Mouse (Mus musculus) CH12.LX (cell line): Measurements from ENCODE around the gene Gm1673.

ENCODE experiments used
- CTCF ChIP-seq, 2 experiments: IDR thresholded peaks in 1 of 2; conservative IDR thresholded peaks in 1 of 2; 2 replicates each; pipeline ENCODE4 v1.5.1; 2011 to 2012; ENCODE audit warnings: low read depth in 2 of 2, low read length in 2 of 2, improper control_type of control experiment in 1 of 2, inconsistent platforms in 1 of 2, mild to moderate bottlenecking in 1 of 2, moderate library complexity in 1 of 2
- ELF1 ChIP-seq: IDR thresholded peaks from 2 replicates; pipeline ENCODE4 v1.6.1; 2014; ENCODE audit warnings: low read depth, mild to moderate bottlenecking, inconsistent platforms, low read length, improper control_type of control experiment
- TCF12 ChIP-seq: IDR thresholded peaks from 2 replicates; pipeline ENCODE4 v1.6.1; 2014; ENCODE audit warnings: low read depth, mild to moderate bottlenecking, inconsistent platforms, low read length, improper control_type of control experiment
- USF1 ChIP-seq: IDR thresholded peaks from 2 replicates; pipeline ENCODE4 v1.6.1; 2014; ENCODE audit warnings: low read depth, mild to moderate bottlenecking, inconsistent platforms, low read length, improper control_type of control experiment
- ZC3H11A ChIP-seq: IDR thresholded peaks from 2 replicates; pipeline ENCODE4 v1.6.1; 2012; ENCODE audit warnings: low read depth, mild to moderate bottlenecking, inconsistent platforms, low read length, improper control_type of control experiment

- TF ChIP-seq ELF1 (no peak), USF1 (no peak), ZC3H11A (no peak), CTCF (conservative IDR thresholded peaks at IDR 0.05 in 1 of 2, IDR thresholded peaks at IDR 0.05 in 1 of 2; ENCODE audit: low read depth in 2 of 2, low read length in 2 of 2) (no peak), TCF12 (no peak)
Measured at GRCm38 (mm10) chr5:33953471-33954185, 29.6 kb upstream of the Gm1673 start.
